Mouse (Mus musculus): Measurements from ENCODE around the gene Cmtm6.

GRCm38 (mm10) chr9:114761848-114762247, 30.9 kb downstream of the Cmtm6 start:
- TF ChIP-seq GATA1 (IDR thresholded peaks at IDR 0.05; ENCODE audit: low read length) = no peak
- no peak for TF ChIP-seq TAL1 (IDR thresholded peaks at IDR 0.05; ENCODE audit: low read length)

All from erythroblast, embryonic 14.5 days (primary cell).